In the genomic region with DNA sequence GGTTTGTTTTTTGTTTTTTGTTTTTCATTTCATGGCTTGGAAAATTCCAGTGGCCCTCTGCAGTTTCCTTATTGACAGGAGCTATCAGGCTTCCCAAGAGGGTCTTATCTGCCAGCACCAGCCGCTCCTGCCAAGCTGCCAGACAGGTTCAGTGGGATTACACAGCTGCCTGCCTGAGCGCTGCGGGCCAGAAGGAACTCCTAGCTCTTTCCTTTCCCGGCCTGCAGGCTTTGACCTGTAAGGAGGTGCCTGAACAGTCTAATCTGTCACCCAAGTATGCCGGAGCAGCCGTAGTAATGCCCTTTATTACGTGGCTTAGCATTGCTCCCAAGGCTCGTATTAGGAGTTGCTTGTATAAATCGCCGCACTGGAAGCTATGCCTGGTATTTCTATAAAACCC, we compare ENCODE assay signal across 8 mouse cellular contexts. TPM values are rescaled to one million over a fixed set of nuclear protein-coding genes. Genes with fewer than 3 reads are reported as not detected.
DNase-seq lines count a peak whose midpoint lies in the region; ATAC-seq and TF ChIP-seq lines count a peak whose summit lies in the region.

No protein-coding gene starts in this region.

- no peak for DNase-seq in right cerebral cortex, postnatal 14 days
- DNase-seq in cerebellum, postnatal 4 days (ENCODE audit: low spot score in 2 of 2): no peak
- DNase-seq in right cerebral cortex, postnatal 10 days (ENCODE audit: low spot score in 2 of 2): no peak

- no peaks in the 10 kb centered on the region for H3K27me3 ChIP-seq in ES-Bruce4 (ENCODE audit: control insufficient read depth, insufficient read depth, low read length, poor library complexity, severe bottlenecking)
- H3K27me3 ChIP-seq in hindbrain, embryonic 12.5 days: peaks cover 38% of the 10 kb centered on the region
- H3K27me3 ChIP-seq in limb, embryonic 15.5 days: no peaks in the 10 kb centered on the region
- H3K27me3 ChIP-seq in midbrain, embryonic 15.5 days (replicated peaks): no peaks in the 10 kb centered on the region; the same call in none of the 2 replicates

- ATAC-seq in hindbrain, embryonic 12.5 days (ENCODE audit: low FRiP score): peak; percentile 72
- ATAC-seq in limb, embryonic 15.5 days (ENCODE audit: insufficient number of reproducible peaks, low FRiP score, low TSS enrichment, low read depth): peak; percentile 81
- peak; percentile 83 for ATAC-seq in midbrain, embryonic 15.5 days (replicated peaks)

- TF ChIP-seq POLR2A in ES-Bruce4 (IDR thresholded peaks at IDR 0.05; ENCODE audit: insufficient read depth, low read length): no peak
- no peak for TF ChIP-seq POLR2A in embryonic fibroblast, embryonic 13.5 days (IDR thresholded peaks at IDR 0.05; ENCODE audit: low read depth, low read length)

- H3K9me3 ChIP-seq in ES-Bruce4 (replicated peaks; ENCODE audit: control insufficient read depth, insufficient read depth, low read length, poor library complexity, severe bottlenecking): no peaks in the 10 kb centered on the region
- no peaks in the 10 kb centered on the region for H3K9me3 ChIP-seq in hindbrain, embryonic 12.5 days (replicated peaks)
- no peaks in the 10 kb centered on the region for H3K9me3 ChIP-seq in limb, embryonic 15.5 days
- H3K9me3 ChIP-seq in midbrain, embryonic 15.5 days: no peaks in the 10 kb centered on the region

- 0 out of 2 replicates have a peak overlapping the region, but pooled peaks have one; percentile 7 for H3K27ac ChIP-seq in ES-Bruce4 (ENCODE audit: insufficient read depth, low read length)
- peak overlapping the region; percentile 57 for H3K27ac ChIP-seq in embryonic fibroblast, embryonic 13.5 days (ENCODE audit: insufficient read depth, low read length)
- no peak overlapping the region for H3K27ac ChIP-seq in hindbrain, embryonic 12.5 days
- peak overlapping the region; percentile 69 for H3K27ac ChIP-seq in limb, embryonic 15.5 days
- H3K27ac ChIP-seq in midbrain, embryonic 15.5 days: no peak overlapping the region

- H3K9ac ChIP-seq in ES-Bruce4 (ENCODE audit: low read depth, poor library complexity, severe bottlenecking): no peak overlapping the region
- H3K9ac ChIP-seq in hindbrain, embryonic 12.5 days: no peak overlapping the region
- no peak overlapping the region for H3K9ac ChIP-seq in limb, embryonic 15.5 days
- H3K9ac ChIP-seq in midbrain, embryonic 15.5 days: no peak overlapping the region

- 16% methylated on average over 10 of the region's 10 CpGs for WGBS in hindbrain, embryonic 12.5 days
- WGBS in limb, embryonic 15.5 days: 6% methylated on average over 10 of the region's 10 CpGs
- 7% methylated on average over 10 of the region's 10 CpGs for WGBS in midbrain, embryonic 15.5 days

- no peaks in the 10 kb centered on the region for H3K4me1 ChIP-seq in ES-Bruce4 (ENCODE audit: control insufficient read depth, insufficient read depth, low read length)
- peaks cover 3% of the 10 kb centered on the region for H3K4me1 ChIP-seq in embryonic fibroblast, embryonic 13.5 days (ENCODE audit: control insufficient read depth, insufficient read depth, low read length)
- H3K4me1 ChIP-seq in hindbrain, embryonic 12.5 days: peaks cover 20% of the 10 kb centered on the region
- peaks cover 29% of the 10 kb centered on the region for H3K4me1 ChIP-seq in limb, embryonic 15.5 days
- H3K4me1 ChIP-seq in midbrain, embryonic 15.5 days: peaks cover 19% of the 10 kb centered on the region

- TF ChIP-seq CTCF in ES-Bruce4 (IDR thresholded peaks at IDR 0.05; ENCODE audit: low read depth, low read length): no peak
- TF ChIP-seq CTCF in embryonic fibroblast, embryonic 13.5 days (IDR thresholded peaks at IDR 0.05; ENCODE audit: borderline replicate concordance, insufficient read depth, low read length): no peak

- H3K36me3 ChIP-seq in ES-Bruce4 (ENCODE audit: control insufficient read depth, insufficient read depth, low read length, poor library complexity, severe bottlenecking): no peaks in the 10 kb centered on the region
- no peaks in the 10 kb centered on the region for H3K36me3 ChIP-seq in hindbrain, embryonic 12.5 days
- H3K36me3 ChIP-seq in limb, embryonic 15.5 days: no peaks in the 10 kb centered on the region
- H3K36me3 ChIP-seq in midbrain, embryonic 15.5 days (replicated peaks): no peaks in the 10 kb centered on the region

- no peak for TF ChIP-seq EP300 in ES-Bruce4 (IDR thresholded peaks at IDR 0.05; ENCODE audit: insufficient read depth, low read depth, low read length)

- peak overlapping the region; percentile 35 for H3K4me2 ChIP-seq in hindbrain, embryonic 12.5 days (replicated peaks)
- H3K4me2 ChIP-seq in limb, embryonic 15.5 days: peak overlapping the region; percentile 36
- peak overlapping the region; percentile 40 for H3K4me2 ChIP-seq in midbrain, embryonic 15.5 days

- H3K4me3 ChIP-seq in ES-Bruce4 (ENCODE audit: low read depth, low read length): no peak overlapping the region
- H3K4me3 ChIP-seq in embryonic fibroblast, embryonic 13.5 days (ENCODE audit: insufficient read depth, low read length): no peak overlapping the region
- 0 out of 2 replicates have a peak overlapping the region, but pooled peaks have one; percentile 14 for H3K4me3 ChIP-seq in hindbrain, embryonic 12.5 days
- H3K4me3 ChIP-seq in limb, embryonic 15.5 days: peak overlapping the region; percentile 11; the same call in 1 of the 2 replicates
- H3K4me3 ChIP-seq in midbrain, embryonic 15.5 days: no peak overlapping the region

RNA-seq across cellular contexts. Expression of gene Syde2, which starts 23.2 kb away (rescaled TPM):
- 22.4 and 23.0 TPM in 2 replicates for polyA plus RNA-seq in ES-Bruce4 (2011; ENCODE audit: insufficient read depth, insufficient read length, low read depth, missing spikeins)
- polyA plus RNA-seq in embryonic fibroblast, embryonic 13.5 days (2011; ENCODE audit: insufficient read length, low read depth, missing spikeins): 8.9 and 12.3 TPM in 2 replicates
- 1.4 and 2.0 TPM in 2 replicates for polyA plus RNA-seq in hindbrain, embryonic 12.5 days (2016; fragmentation: Nextera tagmentation; extraction: Ambion mirVana)
- 1.7 and 1.8 TPM in 2 replicates for polyA plus RNA-seq in limb, embryonic 15.5 days (2015; fragmentation: Nextera tagmentation; extraction: Ambion mirVana)
- polyA plus RNA-seq in midbrain, embryonic 15.5 days (2015; fragmentation: Nextera tagmentation; extraction: Ambion mirVana): 0.34 and 0.74 TPM in 2 replicates

RNA-seq across cellular contexts. Expression of gene 2410004B18Rik, which starts 26.7 kb away (rescaled TPM):
- 17.1 and 30.1 TPM in 2 replicates for polyA plus RNA-seq in ES-Bruce4 (2011; ENCODE audit: insufficient read depth, insufficient read length, low read depth, missing spikeins)
- 20.8 and 24.9 TPM in 2 replicates for polyA plus RNA-seq in embryonic fibroblast, embryonic 13.5 days (2011; ENCODE audit: insufficient read length, low read depth, missing spikeins)
- 61.4 and 64.3 TPM in 2 replicates for polyA plus RNA-seq in hindbrain, embryonic 12.5 days (2016; fragmentation: Nextera tagmentation; extraction: Ambion mirVana)
- polyA plus RNA-seq in limb, embryonic 15.5 days (2015; fragmentation: Nextera tagmentation; extraction: Ambion mirVana): 43.2 and 45.7 TPM in 2 replicates
- polyA plus RNA-seq in midbrain, embryonic 15.5 days (2015; fragmentation: Nextera tagmentation; extraction: Ambion mirVana): 78.6 and 85.6 TPM in 2 replicates

RNA-seq across cellular contexts. Expression of gene Bcl10, which starts 41.9 kb away (rescaled TPM):
- polyA plus RNA-seq in ES-Bruce4 (2011; ENCODE audit: insufficient read depth, insufficient read length, low read depth, missing spikeins): 39.1 and 43.2 TPM in 2 replicates
- polyA plus RNA-seq in embryonic fibroblast, embryonic 13.5 days (2011; ENCODE audit: insufficient read length, low read depth, missing spikeins): 45.4 and 53.9 TPM in 2 replicates
- polyA plus RNA-seq in hindbrain, embryonic 12.5 days (2016; fragmentation: Nextera tagmentation; extraction: Ambion mirVana): 52.0 and 52.5 TPM in 2 replicates
- 50.2 and 53.7 TPM in 2 replicates for polyA plus RNA-seq in limb, embryonic 15.5 days (2015; fragmentation: Nextera tagmentation; extraction: Ambion mirVana)
- polyA plus RNA-seq in midbrain, embryonic 15.5 days (2015; fragmentation: Nextera tagmentation; extraction: Ambion mirVana): 30.9 and 32.4 TPM in 2 replicates

Comparison
In these comparisons a context has a peak if more than half of its experiments do, and no peak if none do; other contexts are left out.
1. H3K27ac ChIP-seq: peak in ES-Bruce4 (single experiment), embryonic fibroblast, embryonic 13.5 days (single experiment) and limb, embryonic 15.5 days (single experiment); none in hindbrain, embryonic 12.5 days (single experiment) and midbrain, embryonic 15.5 days (single experiment).
2. H3K4me3 ChIP-seq: peak in hindbrain, embryonic 12.5 days (single experiment) and limb, embryonic 15.5 days (single experiment); none in ES-Bruce4 (single experiment), embryonic fibroblast, embryonic 13.5 days (single experiment) and midbrain, embryonic 15.5 days (single experiment).
3. Peak in every context shown above with its lines, with median percentiles within 50 percentile points of each other: ATAC-seq and H3K4me2 ChIP-seq.